Mouse (Mus musculus) adrenal gland, adult 18-20 months (tissue): ENCODE data around the gene Gcc1. TPM values are rescaled to one million over a fixed set of nuclear protein-coding genes. Genes with fewer than 3 reads are reported as not detected.

Experiments used
- DNase-seq, 2 experiments: peaks; one replicate each; pipeline ENCODE4 v3.0.0; 2021 to 2022; ENCODE audit warnings: low spot score in 2 of 2
- total RNA-seq, 2 experiments: library from RNA; stranded (reverse); gene quantifications; 1 replicate in 1 of 2; 2 replicates in 1 of 2; pipeline ENCODE4 v1.2.3; 2021

The Gcc1 gene
- total RNA-seq, 2 experiments from 2014 or later = 15.2 to 18.1 TPM

DNA sequence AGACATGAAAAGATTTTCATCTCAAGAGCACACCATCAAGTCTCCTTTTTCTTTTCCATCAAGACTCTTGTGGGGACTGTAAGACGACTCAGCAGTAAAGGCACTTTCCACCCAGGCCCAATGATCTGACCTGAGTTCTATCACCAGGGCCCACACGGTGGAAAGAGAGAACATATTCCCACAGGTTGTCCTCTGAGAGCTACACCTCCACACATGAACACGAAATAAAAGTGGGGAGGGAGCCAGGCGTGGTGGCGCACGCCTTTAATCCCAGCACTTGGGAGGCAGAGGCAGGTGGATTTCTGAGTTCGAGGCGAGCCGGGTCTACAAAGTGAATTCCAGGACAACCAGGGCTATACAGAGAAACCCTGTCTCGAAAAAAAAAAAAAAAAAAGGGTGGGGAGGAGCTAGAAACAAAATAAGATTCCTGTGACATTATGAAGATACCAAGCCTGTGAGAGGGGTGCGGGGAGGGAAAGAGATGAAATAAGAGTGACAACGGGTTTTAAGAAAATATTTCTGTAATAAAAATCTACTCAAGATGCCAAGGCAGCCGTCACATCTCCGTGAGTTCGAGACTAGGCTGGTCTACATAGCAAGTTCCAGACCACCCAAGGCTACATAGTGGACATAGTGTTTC lies 5.4 kb downstream of the Gcc1 start:
- no peak for DNase-seq

DNA sequence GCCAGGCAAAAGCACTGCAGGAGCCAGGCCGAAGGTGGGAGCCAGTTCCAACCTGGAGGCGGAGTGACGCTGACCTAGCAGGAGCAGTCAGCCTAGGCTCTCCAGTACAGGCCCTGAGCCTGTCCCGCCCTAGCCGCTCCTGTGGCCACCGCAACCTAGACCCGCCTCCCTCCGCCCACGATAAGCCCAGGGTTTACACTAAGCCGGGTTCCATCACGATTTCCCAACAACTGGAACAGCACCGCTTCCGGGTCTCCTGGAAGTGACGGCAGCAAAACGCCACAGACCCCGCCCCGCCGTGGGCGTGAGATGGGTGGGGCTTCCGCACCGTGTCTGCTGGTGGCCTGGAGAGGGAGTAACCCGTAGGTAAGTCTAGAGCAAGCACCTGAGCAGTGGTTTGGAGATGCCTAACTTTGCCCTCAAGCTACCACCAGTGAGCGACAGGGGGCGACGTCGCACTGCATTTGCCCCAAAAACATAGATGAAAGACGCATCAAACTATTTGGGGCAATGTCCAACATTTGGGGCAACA lies 6.7 kb downstream of the Gcc1 start:
- peak; percentile 97 for DNase-seq

DNA sequence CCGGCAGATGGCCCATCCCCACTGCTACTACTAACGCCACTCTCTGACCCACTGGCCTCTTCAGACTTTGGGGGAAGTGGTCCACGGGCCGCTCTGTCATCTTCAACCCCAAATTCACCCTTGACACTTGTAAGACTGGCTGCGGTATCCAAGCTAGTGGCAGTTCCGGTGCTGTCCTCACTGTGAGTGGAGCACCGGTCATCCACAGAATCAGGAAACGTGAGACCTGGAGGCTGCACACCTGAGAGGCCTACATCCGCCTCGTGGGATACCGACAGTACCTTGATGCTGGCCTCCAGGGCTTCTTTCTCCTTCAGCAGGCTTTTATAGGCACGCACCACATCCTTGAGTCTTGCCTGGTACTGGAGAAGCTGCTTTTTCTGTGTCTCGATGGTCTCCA lies 7.3 kb downstream of the Gcc1 start:
- DNase-seq = no peak

DNA sequence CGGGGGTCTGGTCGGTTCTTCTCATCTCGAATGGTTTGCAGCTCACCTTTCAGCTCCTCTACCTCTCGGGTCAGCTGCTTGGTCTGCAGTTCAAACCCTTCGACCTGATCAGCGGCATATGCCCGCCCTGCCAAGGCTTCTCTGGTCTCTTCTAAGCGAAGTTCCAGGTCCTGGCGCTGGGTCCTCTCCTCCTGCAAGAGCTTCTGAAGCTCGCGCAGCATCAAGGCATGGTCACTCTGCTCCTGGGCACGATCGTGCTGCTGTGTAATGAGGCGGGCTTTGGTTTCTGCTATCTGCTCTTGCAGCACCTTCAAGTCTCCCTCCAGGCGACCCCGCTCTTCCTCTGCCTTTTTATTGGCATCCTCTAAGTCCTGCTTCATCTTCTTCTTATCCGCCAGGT lies 7.8 kb downstream of the Gcc1 start:
- no peak for DNase-seq

DNA sequence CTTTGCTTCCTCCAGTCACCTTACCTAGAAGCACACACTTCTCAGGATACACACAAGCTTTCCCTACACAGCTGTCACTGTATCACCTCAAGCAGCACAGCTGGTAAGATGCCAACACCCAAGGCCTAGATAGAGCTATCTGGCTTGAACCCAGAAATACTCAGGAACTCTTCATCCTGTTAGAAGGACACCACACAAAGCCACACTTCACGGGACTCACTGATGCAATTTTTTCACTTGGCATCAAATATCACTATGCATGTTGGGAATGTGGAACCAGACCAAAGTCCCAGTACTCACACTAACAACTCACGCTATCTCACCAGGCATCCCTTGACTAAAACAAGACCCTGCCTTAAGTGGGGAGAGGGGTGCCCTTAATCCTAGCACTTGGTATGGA lies 8.5 kb downstream of the Gcc1 start:
- no peak for DNase-seq

DNA sequence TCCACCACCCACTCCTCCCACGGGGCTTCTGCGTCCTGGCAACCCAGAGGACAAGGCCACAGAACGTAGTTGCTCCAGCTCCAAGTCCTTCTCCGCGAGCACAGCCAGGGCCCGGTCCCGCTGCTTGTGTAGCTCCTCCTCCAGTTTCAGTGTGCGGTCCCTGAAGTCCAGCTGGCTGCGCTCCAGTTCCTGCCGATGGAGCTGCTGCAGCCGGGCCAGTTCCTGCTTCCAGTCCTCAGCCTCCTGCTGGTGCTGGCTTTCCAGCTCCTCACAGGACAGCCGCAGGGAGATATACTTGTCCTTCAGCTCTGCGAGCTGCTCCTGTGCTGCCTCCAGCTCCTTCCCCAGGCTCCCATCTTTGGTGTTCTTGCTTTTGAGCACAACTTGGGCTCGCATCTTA lies 9.7 kb downstream of the Gcc1 start:
- peak; percentile 48 to 76 for DNase-seq

DNA sequence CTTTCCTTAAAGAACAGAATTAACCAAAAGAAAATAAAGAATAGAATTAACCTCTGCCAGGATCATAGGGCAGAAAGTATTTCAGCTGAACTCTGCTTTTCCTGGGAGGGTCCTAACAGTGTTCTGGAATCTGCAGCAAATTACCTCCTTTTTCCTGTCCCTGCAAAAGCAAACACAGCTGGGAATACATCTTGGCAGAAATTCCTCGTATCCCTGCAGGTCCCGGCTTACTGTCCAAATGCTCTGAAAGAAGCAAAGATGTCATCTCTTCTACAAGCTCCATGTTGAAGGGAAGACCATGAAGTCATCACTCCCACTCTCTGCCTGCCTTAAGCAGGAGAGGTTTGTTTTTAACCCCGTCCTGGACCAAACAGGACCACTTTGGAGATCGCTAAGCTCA lies 11.2 kb downstream of the Gcc1 start:
- DNase-seq = no peak

DNA sequence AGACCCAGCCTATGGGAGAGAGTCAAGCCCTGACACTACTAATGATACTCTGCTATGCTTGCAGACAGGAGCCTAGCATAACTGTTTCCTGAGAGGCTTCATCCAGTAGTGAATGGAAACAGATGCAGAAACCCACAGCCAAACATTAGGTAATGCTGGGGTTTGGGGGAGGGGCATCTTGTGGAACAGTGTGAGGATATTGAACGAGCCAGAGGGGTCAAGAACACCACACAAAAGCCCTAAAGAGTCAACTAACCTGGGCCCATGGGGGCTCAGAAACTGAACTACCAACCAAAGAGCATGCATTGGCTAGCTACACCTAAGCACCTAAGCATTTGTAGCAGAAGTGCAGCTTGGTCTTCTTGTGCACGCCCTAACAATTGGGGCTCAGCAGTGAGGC lies 17.0 kb downstream of the Gcc1 start:
- DNase-seq = no peak

DNA sequence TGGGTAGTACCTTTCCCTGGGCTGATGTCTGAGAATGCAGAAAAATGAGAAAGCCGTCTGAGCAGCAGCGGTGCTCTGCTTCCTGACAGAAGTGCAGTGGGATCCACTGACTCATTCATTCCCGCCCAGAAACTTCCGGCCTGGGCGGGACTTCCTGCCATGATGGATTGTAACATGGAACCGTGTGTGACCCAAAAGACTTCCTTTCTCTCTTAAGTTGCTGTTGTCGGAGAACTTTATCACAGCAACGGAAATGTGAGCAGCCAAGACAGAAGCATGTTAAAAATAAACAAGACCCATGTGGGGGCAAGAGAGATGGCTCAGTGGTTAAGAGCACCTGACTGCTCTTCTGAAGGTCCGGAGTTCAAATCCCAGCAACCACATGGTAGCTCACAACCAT lies 18.1 kb downstream of the Gcc1 start:
- DNase-seq = no peak

DNA sequence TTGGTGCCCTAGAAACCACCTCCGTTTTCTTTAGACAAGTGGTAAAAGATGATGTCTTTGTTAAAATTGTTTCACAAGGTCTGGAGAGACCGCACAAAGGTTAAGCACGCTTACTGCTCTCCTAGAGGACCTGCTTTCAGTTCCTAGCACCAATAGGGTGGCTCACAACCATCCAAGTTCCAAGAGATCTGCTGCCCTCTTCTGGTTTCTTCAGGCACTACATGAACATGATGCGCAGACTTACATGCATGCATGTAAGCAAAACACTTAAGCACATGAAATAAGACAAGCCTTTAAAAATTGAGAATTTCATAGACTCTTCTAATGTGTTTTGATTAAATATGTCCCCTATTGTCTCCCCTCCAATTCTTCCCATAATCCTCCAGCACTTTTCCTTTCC lies 28.4 kb downstream of the Gcc1 start:
- DNase-seq = no peak

DNA sequence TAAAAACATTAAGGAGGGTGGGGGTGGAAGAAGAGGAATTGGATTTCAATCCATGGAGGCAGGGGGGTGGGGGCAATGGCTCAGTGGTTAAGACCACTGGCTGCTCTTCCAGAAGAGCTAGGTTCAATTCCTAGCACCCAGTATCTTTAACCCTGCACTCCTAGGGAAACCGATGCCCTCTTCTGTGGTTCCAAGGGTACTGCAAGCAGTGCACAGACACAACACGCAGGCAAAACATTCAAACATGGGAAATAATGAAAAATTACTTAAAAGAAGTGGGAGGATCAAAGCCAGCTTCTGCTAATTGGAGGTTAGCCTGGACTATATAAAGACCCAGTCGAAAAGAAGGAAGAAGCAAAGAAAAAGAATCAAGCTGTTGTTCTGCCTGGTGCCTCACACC lies 29.5 kb downstream of the Gcc1 start:
- DNase-seq = no peak

DNA sequence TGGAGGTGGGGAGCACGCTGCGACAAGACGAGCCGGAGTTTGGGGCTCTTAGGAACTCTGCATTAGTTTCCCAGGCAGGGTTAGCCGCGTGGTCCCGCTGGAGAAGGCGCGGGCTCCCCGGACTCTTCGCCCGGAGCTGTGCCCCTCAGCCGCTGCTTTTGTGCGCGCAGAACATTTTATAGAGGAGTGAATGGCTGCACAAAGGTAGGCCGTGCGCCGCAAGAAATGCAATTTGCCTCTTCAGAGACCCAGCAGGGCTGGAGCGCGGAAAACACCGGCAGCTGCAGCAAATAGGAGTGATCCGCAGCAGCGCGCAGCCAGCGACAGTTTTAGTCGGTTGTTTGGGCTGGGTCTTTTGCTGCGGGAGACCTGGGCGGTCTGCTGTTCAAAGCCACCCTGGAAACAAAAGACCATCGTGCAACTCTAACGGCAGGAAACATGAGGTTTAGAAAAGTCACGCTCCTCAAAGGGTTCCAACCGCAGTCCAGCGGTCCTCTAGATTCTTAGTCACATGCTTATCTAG lies 30.4 kb downstream of the Gcc1 start, which contains the start of gene Zfp800:
Gene Zfp800 (minus strand): TSS at position 325 of the 523 bp plus-strand sequence.
- no peak for DNase-seq

DNA sequence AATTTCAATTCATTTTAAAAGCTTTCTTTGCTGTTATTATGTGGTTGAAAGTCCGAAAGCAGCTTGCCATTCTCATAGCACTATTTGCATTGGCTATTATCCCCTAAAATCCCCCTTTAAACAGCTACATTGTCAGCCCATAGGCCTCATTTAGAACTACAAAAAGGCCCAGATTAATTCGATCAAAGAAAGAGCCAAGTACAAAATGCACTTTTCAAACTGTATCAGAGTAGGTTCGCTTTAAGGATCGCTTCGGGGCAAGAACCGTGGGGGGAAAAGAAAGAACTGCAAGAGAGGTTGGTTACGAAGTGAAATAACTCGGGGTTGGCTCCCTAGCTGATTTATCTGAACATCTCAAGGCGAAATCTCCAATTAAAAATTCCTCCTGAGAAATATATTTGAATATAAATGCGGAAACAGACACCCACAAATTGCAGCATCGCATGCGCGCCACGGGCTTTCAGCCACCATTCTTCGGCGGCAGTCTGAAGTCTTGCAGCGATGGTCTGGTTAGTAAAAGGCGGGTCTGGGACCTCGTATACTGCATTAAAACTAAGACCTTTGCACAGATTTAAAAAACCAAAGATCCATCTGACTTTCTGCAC lies 31.2 kb downstream of the Gcc1 start:
- DNase-seq = no peak

DNA sequence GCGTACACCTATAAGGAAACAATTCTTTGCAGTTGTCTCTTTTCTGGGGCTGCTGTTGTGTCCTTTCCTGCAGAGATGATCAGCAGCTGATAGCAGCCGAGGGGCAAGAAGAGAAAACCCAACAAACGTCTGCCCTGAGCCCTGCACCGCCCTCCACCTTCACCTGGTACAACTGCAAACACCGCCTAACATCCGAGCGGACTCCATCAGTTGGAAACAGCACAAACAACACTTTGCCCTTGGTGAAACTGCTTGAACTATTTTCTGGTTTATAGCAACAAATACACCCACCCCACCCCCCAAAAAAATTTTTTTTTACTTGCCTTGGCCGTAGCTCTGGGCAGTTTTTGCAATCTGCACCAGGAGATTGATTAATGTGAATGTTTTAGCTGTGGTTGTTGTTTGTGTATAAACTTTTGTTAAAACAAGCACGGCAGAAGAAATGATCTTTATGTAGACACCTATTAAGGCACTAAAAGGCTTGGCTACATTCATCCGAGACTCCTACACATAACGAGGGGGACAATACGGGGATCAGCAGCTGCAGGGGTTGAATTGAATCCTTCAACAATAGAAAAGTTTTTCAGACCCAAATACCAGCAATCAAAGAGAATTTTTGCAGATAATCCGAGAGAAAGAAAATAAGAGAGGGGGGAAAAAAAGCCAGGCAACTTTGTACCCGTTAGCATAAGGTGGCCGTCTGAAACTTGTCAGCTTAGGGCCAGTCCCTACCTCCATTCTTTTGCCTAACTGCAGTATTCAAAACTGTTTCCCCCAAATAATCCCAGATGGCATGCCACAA lies 31.9 kb downstream of the Gcc1 start:
- no peak for DNase-seq

DNA sequence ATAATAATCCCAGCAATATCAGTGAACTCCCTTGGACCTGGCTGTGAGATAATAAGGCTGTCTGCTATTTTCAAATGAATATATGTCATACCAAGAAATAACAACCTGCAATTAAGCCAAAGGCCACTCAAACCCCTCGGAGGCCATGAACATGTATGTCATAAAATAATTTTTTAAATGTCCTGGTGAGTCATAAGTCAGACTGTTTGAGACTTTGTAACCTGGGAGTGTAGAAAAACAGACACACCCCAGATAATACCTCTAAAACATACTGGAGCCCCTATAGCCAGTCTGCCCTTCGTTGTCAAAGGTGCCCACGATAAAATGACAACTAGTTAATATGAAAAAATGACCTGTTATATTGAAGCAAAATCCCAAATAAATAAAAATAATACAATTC lies 39.2 kb downstream of the Gcc1 start:
- no peak for DNase-seq

DNA sequence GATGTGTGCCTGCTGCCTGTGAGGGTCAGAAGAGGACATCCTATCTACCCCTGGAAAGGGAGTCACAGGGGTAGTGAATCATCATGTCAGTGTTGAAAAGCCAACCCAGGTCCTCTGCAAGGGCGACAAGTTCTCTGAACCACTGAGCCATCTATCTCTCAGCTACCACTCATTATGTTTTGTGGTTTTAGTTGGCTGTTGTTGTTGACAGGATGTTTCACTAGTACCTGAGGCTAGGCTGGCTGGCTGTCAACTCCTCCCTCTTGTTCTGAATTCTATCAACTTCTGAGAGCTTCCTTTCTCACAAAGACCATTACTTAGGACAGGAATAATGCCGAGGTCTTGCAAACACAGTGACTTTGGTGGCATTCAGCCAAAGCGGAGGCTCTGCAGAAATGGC lies 43.0 kb downstream of the Gcc1 start:
- DNase-seq = no peak

DNA sequence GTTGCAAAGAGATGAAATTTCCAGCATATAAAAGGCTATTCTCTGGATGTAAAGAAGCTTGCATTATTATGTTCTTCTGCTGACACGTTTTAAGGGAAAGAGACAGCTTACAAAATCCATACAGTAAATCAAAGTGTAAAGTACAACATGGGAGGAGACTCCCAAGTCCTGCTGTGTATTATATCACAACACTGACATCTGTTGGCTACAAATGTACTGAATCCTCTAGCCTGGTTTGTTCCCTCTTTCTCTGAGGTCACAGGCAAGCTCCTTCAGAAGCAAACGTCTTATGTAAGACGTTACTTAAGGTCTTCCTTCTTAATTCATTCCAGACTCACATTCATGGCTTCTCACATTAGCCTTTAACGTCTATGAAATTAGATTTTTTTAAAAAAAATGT lies 46.2 kb downstream of the Gcc1 start:
- no peak for DNase-seq

DNA sequence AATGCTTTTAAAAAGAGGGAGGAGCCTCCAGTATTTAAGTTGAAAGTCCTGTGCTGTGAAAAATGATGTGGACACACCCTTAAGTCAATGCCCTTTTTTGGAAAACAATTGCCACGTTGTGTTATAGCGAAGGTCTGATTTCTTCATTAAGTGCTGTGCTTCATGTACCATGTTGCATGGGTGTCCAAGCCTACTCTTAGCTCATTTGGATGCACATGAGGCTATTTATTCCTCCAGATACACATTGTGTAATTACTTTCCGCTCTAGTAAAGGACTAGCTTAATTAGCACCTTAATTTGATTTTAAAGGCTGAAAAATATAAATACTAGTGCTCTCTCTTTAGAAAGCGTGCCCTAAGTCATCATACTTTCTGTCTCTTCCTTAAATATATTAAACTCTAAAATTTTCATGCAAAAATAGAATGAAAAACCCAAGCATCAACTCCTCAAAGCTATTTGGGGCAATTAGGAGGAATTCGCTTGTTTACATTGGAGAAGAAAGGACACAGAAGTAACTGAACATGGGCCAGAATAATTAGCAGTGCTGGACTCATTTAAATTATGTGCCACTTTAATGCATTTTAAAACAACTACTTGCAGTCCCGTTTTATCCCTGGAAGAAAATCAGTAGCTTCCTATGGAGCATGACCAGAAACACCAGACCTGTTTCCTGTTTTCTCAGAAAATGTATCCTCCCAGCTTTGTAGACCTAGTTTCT lies 58.1 kb downstream of the Gcc1 start:
- DNase-seq = no peak

DNA sequence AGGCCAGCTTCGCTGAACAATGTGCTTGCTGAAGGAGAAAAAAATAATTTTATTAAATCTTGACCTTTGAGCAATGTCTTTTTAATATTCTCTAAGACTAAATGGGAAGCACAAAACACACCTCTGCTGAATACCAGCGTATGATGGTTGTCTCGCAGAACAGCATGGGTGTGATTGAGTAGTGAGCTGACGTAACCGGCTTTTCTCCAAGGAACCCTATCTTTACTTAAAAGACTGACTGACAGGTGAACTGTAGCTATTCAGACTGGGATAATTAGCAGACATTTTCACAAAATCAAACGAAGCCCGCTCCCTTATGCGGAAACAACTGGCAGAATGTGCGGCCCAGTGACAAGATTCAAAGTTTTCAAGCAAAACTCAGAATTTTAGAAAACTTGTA lies 60.6 kb downstream of the Gcc1 start:
- no peak for DNase-seq
